Mouse (Mus musculus) CH12.LX (cell line): ENCODE results near the gene Fdxacb1.

Source experiments
- CTCF ChIP-seq, 2 experiments: IDR thresholded peaks in 1 of 2; conservative IDR thresholded peaks in 1 of 2; 2 replicates each; pipeline ENCODE4 v1.5.1; 2011 to 2012; ENCODE audit warnings: low read depth in 2 of 2, low read length in 2 of 2, improper control_type of control experiment in 1 of 2, inconsistent platforms in 1 of 2, mild to moderate bottlenecking in 1 of 2, moderate library complexity in 1 of 2
- ZNF384 ChIP-seq: IDR thresholded peaks from 2 replicates; pipeline ENCODE4 v1.6.1; 2012; ENCODE audit warnings: low read depth, low read length, improper control_type of control experiment, inconsistent platforms

GRCm38 (mm10) chr9:50752784-50753615, 15.0 kb upstream of the Fdxacb1 start:
- TF ChIP-seq CTCF (conservative IDR thresholded peaks at IDR 0.05 in 1 of 2, IDR thresholded peaks at IDR 0.05 in 1 of 2; ENCODE audit: low read depth in 2 of 2, low read length in 2 of 2), result no peak
- TF ChIP-seq ZNF384, result no peak
